Mouse (Mus musculus): ENCODE results near the gene Btbd2.

Btbd2 gene

GRCm38 (mm10) chr10:80656863-80657623 lies at the start of gene Btbd2:
Gene Btbd2, minus strand, starts transcription at chr10:80657071.
- no peak for DNase-seq (ENCODE audit: low spot score)

- DNase-seq (ENCODE audit: low spot score), result no peak
Observed at GRCm38 (mm10) chr10:80705479-80705878, 48.6 kb upstream of the Btbd2 start.

- DNase-seq (ENCODE audit: low spot score), result no peak
Observed at GRCm38 (mm10) chr10:80705033-80705432, 48.2 kb upstream of the Btbd2 start.

- no peak for DNase-seq (ENCODE audit: low spot score)
Observed at GRCm38 (mm10) chr10:80704418-80704817, 47.5 kb upstream of the Btbd2 start.

GRCm38 (mm10) chr10:80703643-80704042 lies 46.8 kb upstream of the Btbd2 start:
- DNase-seq (ENCODE audit: low spot score), result no peak

- peak; percentile 86 for DNase-seq (ENCODE audit: low spot score)
Observed at GRCm38 (mm10) chr10:80702536-80703390, 45.9 kb upstream of the Btbd2 start.

- peak; percentile 93 for DNase-seq (ENCODE audit: low spot score)
Observed at GRCm38 (mm10) chr10:80701721-80702535, 45.1 kb upstream of the Btbd2 start, which contains the start of the genes Mob3a and Izumo4. Gene Mob3a, minus strand, starts transcription at chr10:80701977. Gene Izumo4, plus strand, starts transcription at chr10:80702184.

- no peak for DNase-seq (ENCODE audit: low spot score)
Observed at GRCm38 (mm10) chr10:80700732-80701131, 43.9 kb upstream of the Btbd2 start.

- DNase-seq (ENCODE audit: low spot score), result no peak
Observed at GRCm38 (mm10) chr10:80700038-80700504, 43.2 kb upstream of the Btbd2 start.

GRCm38 (mm10) chr10:80698605-80699004 lies 41.7 kb upstream of the Btbd2 start:
- no peak for DNase-seq (ENCODE audit: low spot score)

GRCm38 (mm10) chr10:80697812-80698211 lies 40.9 kb upstream of the Btbd2 start:
- DNase-seq (ENCODE audit: low spot score), result no peak

- DNase-seq (ENCODE audit: low spot score), result no peak
Observed at GRCm38 (mm10) chr10:80697393-80697787, 40.5 kb upstream of the Btbd2 start.

- no peak for DNase-seq (ENCODE audit: low spot score)
Observed at GRCm38 (mm10) chr10:80696502-80697392, 39.9 kb upstream of the Btbd2 start.

- no peak for DNase-seq (ENCODE audit: low spot score)
Observed at GRCm38 (mm10) chr10:80695801-80696501, 39.1 kb upstream of the Btbd2 start.

- no peak for DNase-seq (ENCODE audit: low spot score)
Observed at GRCm38 (mm10) chr10:80695186-80695585, 38.3 kb upstream of the Btbd2 start.

- no peak for DNase-seq (ENCODE audit: low spot score)
Observed at GRCm38 (mm10) chr10:80694159-80694938, 37.5 kb upstream of the Btbd2 start.

GRCm38 (mm10) chr10:80693401-80694045 lies 36.7 kb upstream of the Btbd2 start:
- DNase-seq (ENCODE audit: low spot score), result no peak

GRCm38 (mm10) chr10:80692249-80693165 lies 35.6 kb upstream of the Btbd2 start:
- no peak for DNase-seq (ENCODE audit: low spot score)

All from urinary bladder, postnatal 25 days (tissue).